Mouse (Mus musculus) adrenal gland, postnatal 4 days (tissue): Measurements from ENCODE around the gene Cux2. TPM values are rescaled to one million over a fixed set of nuclear protein-coding genes. Genes with fewer than 3 reads are reported as not detected.

Source experiments
- DNase-seq, 2 experiments: peaks; one replicate each; pipeline ENCODE4 v3.0.0; 2021 to 2022; ENCODE audit warnings: low spot score in 2 of 2, mixed read lengths in 2 of 2
- total RNA-seq, 2 experiments: library from RNA; stranded (reverse); gene quantifications; 2 replicates each; pipeline ENCODE4 v1.2.3; 2021

Gene Cux2
- total RNA-seq, 2 experiments from 2014 or later: 37.5 to 37.8 TPM

DNA sequence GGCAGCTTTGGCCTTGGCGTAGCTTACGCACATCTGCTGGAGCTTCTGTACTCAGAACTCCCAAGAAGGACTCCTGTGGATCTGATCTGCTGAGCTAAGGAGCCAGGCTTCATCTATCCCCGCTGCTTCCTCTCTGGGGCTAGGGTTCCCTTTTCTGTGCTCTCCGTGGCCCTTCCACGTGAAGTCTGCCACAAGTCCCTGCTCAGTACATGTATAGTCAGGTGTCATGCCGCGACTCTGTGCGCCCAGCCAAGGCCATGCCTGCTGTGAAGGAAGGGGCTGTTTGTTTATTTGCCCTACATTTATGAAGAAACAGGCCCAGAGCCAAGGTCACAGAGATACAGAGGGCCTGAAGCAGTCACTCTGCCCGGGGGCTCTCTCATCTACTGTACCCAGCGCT is 207.9 kb downstream of the Cux2 start:
- no peak for DNase-seq

DNA sequence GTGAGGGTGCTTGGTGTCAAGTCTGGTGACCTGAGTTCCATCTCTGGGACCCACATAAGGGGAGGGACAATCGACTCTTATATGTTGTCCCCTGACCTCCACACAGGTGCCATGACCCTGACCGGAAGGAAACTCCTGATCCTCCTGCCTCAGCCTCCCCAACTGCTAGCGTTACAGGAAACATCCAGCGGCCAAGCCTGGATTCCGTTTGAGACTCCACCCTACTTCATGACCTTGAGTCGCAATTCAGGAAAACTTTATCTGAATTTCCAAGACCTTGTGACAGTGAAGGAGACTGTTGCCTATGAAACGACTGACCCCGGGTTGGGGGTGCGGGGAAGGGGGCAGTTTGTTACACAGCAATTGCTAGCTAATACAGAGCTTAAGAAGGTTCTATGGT is 208.4 kb downstream of the Cux2 start:
- DNase-seq: no peak

DNA sequence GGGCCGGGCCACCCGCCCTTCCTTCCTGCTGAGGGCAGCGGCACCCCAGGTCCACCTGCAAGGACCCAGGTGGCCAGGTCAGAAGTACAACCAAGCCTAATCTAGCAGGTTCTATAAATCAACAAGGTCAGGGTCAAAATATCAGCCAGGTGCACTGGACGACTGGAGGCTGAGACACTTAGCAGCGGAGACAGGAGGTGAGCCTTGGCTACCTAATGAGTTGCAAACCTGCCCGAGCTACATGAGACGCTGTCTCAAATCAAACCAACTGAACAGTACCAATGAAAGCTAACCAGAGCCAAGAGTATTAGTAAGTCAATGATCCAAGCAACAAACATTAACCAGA is 210.8 kb downstream of the Cux2 start:
- no peak for DNase-seq

DNA sequence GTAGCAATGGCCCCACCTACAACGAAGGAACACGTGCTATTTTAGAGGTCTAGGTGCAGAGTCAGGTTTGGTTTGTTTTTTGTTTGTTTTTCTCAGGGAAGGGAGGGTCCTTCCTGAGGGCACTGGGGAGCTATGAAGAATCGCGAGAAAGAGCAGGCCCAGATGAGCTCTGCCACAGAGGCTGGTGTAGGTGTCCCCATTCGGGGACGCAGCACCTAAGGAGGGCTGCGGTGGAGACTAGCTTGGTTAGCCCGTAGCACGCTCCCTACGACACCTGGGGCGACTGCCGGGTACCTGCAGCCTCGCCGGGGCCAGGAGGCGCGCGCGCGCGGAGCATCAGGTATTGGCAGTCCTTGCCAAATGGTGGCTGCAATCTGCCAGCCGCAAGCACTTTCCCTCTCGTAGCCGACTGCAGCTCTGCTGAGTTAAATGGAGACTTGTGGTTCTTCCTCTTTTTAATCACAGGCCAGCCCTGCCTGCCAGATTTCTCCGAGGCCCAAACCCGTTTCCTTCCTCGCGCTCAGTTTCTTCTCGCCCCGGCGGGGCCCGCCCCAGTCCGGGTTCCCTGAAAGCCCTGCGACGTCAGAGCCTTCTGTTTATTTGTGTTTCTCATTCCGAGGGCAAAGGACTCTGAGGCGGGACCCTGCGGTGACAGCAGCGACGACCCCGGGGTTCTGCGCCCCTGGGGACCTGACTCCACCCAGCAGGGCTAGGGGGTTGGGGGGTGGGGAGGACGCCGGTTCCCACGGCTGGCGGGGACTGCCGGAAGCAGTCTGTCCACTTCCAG is 211.4 kb downstream of the Cux2 start:
- no peak for DNase-seq

DNA sequence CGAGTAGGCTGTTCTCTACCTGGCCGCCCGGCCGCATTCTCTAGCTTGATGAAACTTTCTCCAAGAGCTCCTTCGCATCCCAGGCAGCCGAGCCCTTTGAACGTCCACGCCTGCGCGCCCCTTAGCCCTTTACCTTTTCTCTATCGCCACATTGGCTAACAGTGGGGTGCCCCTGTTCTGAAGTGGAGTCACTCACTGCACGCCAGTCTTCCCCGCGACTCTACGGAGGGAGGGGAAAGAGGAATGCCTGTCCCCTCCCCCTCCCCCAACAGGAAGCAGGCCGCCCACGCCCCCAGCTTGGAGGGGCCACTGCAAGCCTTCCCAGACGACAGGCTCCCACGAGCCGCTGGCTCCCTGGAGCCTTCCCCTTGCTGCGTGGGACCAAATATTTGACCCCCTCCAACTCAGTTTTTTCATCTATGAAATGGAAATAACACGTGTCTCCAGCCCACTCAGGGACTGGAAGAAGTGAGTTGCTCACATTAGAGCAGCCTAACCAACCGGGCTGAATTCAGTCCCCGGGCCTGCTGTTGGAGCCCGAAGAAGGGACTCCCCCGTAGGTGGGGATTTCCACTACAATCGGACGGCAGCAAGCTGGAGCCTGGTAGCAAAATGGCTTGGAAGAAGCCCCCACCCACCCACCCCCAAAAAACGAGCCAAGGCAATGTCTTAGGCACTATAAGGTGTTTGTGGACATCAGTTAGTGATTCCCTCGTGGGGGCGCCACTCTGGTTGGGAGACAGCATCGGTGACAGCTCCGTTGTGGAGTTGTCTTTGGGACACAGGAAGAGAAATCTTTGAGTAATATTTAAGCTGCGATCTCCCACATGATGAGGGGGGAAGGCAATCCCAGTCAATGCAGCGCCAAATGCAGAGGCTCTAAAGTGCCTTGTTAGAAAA is 212.2 kb downstream of the Cux2 start, which contains the start of gene Sh2b3:
Gene Sh2b3, minus strand, starts transcription at position 206 of the 900 bp plus-strand sequence.
- DNase-seq: no peak

DNA sequence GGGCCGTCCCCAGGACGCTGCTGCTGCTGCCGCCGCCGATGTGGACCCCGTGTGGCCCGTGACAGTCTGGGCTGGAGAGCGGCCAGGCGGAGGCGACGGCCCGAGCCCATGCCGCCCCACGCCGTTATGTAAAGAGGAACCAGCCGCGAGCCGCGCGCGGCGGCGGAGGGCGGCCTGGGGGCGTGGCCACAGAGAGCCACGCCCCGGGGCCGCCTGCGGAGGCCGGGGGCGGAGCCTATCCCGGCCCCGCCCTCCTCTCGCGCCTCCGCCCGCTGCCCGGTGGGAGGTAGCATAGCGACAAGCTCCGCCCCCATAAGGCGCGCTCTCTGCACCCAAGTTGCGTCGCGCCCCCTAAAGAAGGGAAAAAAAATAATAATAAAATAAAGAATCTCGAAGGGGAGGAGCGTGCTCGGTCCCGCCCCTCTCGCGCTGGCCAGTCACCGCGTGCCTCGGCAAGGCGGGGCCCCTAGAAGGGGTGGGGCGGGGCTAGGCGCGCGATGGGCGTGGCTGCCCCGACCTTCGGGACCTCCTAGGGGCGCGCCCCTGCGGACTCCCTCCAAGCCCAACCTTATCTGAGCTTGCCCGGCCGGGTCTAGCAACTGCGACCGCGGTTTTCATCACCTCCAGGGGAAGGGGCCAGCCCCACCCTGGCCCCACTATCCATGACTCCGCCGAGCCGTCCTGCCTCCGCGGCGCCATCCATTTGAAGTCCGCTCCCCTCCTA is 213.0 kb downstream of the Cux2 start:
- peak; percentile 76 to 80 for DNase-seq

DNA sequence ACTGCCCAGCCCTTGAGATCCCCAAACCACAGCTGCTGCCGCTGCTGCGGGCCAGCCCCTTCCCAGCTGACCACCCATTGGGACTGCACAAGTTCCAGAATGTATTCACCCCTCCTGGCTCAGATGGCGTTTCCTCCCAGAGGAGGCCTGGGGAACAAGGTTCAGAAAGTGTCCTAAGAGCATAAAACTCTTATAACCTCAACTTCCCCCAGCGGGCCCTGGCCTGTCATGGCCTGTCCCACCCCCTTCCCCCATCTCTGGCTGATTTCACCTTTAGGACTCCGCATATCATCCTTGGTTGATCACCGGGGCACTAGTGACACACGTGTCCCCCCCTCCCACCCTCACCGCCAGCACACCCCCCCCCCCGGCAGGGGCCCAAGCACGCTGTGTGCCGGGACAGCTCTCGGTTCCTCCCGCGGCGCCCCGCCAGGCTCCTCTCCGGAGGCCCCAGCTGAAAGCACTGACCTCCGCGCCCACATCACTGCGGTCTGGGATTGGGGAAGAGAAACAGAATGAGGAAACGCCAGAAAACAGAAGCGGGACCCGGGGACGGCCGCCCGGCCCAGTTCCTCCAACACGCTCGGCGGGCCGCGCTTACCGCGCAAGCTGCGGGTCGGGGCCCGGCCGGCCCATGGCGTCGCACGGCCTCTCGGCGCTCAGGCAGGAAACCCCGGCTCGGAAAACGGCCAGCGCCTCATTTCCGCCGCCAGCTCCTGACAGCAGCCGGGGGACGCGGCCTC is 213.8 kb downstream of the Cux2 start:
- DNase-seq: no peak

DNA sequence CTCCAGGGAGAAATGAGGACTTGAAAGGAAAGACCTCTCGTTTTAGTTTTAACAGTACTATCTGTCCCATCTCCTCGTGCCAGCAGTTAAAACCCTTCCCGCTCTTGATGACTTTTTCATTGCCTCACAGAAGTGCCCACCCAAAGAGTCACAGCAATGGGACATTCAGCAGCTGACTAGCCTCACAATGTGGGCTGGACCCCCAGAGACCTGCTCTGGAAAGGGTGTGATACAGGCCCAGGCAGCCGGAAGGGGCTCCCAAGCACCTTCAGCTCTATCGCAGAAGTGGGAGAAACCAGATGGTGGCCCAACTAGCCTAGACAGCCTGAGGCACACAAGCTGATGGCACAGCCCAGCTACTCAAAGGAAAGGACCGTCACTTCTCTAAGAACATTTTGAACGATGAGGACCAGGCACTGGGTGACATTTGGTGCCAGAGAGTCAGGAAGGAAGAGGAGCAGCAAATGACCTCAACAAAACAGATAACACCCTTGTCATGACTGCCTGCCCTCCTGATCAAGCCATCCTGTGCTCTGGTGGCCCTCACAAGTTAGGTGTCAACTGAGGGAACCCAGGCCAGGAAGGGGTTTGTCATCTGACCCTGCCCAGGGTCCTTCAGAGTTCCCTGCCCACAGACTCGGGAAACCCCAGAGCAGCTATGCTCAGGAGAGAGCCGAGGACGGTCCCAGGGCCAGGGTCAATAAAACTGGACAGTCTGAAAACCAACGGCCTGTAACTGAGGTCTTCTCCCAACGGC is 214.7 kb downstream of the Cux2 start:
- DNase-seq: no peak

DNA sequence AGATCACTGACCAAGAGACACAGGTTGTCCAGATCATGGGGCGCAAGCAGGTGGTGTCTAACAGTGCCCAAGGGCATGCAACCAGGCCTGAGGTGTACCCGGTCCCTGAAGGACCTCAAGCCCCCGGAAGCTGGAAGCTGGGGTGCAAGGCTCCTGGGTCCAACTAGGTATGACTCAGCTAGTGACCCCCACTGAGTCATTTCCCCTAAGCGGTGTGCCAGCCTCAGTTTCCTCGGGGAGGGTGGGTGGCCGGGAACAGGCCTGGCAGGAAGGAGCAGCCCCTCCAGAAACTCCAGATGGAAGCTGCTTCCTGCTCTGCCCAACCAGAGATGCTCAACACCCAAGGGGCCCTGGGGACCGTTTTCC is 215.7 kb downstream of the Cux2 start:
- no peak for DNase-seq

DNA sequence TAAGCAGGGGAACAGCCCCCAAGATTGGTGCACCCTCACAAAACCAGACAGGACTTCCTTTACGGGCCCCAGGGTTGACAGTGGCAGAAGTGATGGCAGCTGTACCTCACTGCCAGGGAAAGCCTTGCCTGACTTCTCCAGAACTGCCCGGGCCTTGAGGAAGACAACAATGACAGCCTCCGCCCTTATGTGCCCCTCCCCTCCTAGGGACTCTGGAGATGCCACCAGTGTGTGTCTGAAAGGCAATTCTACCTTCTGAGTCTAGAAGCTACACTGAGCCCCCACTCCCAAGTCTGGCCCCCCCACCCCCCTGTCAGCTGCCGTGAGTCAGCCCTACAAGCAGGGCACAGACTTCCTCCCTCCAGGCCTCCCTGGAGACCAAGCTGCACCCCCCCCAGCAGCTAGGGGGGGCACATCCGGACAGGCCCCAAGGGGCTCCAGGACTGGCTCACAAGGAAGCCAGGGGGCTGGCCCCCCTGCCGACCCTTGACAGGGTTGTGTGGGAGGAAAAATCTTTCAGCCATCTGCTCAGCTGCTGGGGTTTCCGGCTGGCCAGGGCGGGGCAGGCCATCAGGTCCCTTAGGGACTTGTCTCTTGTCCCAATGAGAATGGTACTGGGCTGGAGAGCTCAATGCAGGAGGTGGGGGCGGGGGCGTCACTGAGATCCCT is 216.2 kb downstream of the Cux2 start:
- DNase-seq: peak in 1 of 2 experiments; percentile 52

DNA sequence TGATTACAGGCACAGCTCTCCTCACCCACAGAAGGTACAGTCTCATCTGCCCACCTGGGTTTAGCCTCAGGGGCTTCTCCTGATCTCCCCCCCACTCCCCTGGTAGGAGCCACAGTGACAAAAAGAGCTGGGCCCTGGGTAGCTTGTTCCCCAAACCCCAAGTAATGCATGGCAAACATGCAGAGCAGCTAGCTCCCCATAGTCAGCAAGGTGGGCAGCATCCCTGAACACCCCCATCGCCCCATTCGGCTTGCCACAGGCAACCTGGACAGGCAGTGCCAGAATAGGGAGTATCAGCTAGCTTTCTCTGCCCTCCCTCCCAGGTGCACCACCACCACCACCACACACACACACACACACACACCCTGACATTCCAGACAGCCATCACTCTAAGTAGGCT is 216.7 kb downstream of the Cux2 start:
- no peak for DNase-seq

DNA sequence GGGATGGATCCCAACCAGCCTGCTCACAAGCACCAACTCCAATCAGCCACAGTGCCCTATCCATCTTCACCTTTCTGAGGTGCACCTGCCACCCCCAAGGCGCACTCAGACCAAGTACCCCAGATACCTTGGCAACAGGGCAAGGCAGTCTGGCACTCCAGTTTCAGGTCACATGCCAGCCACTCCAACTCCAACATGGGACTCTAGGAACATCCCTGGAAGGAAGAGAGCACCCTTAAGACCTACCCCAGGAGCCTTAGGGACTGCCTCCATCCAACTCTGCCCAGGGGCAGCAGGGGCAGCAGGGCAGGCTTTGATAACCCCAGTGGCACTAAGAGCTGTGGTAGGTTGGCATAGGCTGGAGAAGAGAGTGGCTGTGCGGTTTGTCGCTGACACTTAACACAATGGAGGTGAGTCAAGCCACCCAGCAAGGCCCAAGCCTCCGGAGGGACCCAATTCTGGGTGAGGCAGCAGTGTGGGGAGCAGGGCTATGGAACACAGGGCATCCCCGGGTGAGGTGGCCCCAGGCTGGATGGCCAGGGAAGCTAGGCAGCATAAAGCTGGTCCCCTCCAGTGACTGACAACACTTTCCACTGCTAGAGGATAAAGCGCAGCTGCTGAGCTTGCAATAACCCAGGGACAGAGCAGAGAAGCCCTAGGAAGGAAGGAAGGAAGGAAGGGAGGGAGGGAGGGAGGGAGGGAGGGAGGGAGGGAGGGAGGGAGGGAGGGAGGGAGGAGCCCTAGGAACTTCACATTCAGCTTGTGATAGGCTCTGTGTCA is 217.3 kb downstream of the Cux2 start:
- no peak for DNase-seq

DNA sequence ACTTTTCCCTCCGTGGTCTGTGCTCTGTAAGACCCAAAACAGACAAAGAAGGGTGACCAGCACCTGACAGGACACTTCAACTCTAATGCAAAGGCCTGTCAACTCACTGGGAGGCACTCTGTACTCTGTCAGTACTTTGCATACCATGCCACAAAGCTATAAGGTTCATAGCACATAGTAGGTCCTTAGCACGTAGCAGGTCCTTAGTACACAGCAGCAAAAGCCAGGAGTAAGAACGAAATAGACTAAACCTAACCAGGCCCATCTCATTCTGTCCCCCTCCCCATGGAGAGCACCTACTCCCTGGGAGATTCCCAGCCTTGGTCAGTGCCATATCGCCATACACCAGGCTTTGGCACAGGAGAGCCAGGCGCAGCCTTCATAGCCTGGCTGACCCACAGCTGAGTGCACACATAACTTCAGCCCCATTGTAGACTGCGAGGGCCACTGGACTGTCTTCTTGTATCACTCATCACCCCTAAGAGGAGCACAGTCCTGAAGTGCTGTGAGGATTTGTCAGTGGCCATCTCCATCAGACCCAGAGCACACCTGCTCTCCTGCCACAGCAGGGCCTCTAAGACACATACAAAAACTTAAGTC is 218.8 kb downstream of the Cux2 start:
- no peak for DNase-seq

DNA sequence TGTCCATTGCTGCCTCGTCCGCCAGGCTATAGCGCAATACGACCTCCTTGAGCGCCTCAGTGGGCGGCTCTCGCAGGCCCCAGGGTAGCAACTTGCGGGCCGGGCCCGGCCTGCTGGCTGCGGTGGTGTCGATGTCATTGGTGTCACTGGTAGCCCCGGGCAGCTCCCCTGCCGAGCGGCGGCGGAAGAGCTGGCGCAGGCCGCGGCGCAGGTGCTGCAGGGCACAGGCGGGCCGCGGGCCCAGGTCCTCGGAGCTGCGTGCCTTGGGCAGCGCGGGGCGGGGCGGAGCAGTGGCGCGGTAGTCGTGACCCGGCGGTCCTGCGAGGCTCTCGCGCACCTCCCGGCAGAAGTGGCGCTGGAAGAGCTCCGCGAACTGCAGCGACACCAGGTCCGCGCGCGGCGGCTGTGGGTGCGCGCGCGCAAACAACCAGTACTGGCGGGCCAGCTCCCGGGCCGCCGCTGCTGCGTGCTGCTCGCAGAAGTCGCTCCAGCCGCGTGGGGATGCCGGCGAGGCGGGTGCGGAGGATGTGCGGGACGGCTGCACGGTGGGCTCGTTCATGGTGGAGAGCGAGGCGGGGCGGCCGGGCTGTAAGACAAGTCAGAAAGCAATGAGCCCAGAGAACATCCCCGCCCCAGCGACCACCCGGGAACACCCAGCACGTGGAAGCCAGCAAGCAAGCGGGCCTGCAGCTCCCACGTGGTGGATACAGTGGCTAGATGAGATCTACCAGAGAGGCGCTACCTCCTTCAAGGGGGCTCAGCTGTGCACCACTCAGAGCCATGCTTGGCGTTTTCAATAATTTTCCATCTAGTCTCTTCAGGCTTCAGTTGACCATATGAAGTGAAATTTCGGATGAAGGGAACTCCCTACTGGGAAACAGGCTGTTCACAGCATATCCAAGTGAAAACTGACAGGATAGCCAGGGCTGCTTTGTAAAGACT is 221.1 kb downstream of the Cux2 start:
- no peak for DNase-seq

DNA sequence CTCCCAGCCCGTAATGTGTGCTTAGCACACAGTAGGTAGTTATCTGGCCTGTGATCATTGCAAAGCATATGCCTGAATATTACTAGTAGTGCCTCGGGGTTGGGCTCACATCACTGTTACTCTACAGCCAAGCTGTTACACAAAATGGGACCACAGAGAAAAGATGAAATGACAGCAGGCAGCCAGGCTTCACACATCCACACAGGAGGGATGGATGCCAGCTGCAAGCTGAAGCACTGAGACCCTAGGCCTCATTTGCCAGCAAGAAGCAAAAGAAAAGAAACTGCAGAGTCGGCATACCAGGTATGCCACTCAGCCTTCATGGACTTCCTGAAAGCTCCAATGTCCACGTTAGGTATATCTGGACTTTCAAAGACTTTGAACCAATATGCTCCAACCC is 222.0 kb downstream of the Cux2 start:
- no peak for DNase-seq

DNA sequence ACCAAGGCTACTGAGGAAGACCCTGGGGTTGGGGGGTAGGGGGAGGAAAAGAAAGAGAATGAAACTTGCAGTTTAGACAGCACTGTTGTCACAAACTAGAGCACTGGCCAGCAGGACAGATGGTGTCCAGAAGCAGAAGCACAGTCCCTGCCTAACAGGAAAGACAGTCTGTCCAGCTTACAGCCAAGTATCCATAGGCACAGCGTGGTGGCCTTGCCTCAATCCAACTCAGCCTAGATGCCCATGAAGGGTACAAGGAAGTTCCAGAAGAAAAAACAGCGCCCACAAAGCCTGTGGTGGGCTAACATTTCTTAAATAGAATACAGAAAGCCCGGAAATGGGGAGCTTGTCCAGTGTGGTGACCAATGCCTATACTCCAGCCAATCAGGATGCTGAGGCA is 224.3 kb downstream of the Cux2 start:
- DNase-seq: no peak

DNA sequence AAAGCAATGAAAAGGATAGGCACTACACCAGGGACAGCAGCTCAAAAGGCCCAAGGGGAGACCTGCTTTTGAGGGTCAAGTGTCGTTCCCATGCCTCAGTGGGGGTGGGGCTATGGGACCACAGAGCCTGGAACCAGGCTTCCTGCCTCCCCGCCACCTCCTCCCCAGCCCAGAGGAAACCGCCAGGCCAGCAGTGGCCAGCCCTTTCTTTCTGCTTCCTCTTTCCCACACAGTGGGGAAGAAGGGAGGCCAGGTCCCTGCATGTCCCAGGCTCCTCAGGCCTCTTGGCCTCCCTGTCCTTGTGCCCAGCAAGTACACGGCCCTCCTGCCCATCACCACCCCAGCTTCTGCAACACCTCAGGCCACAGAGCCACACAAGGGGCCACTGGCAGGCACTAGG is 225.8 kb downstream of the Cux2 start:
- no peak for DNase-seq
